Mouse (Mus musculus): ENCODE results near the gene Nr1i3. TPM values are rescaled to one million over a fixed set of nuclear protein-coding genes. Genes with fewer than 3 reads are reported as not detected.

The Nr1i3 gene
- total and polyA plus RNA-seq, 2 experiments from 2014 or later = 0.16 TPM; not detected in 1

- H3K4me1 ChIP-seq (ENCODE audit: insufficient read depth) = peaks cover 15% of the 10 kb centered on the region; the same call in 1 of the 2 replicates
- DNase-seq (no peak), ATAC-seq (no peak)
- no peaks in the 10 kb centered on the region for H3K9me3 ChIP-seq (ENCODE audit: low read length)
- H3K4me3 ChIP-seq (ENCODE audit: low read depth, low read length) = no peak overlapping the region
- no peak overlapping the region for H3K27ac ChIP-seq (ENCODE audit: low read depth, low read length)
- WGBS = 52% methylated on average over 17 of the region's 17 CpGs
- TF ChIP-seq CTCF (IDR thresholded peaks at IDR 0.05; ENCODE audit: low read depth) = no peak
- H3K27me3 ChIP-seq (ENCODE audit: insufficient read depth, low read length) = no peaks in the 10 kb centered on the region
- peak overlapping the region; percentile 53; the same call in 1 of the 2 replicates for H3K4me2 ChIP-seq (ENCODE audit: low read depth)
- no peak overlapping the region for H3K9ac ChIP-seq
- no peaks in the 10 kb centered on the region for H3K36me3 ChIP-seq (ENCODE audit: insufficient read depth)
Observed at GRCm38 (mm10) chr1:171252415-171252814, 38.6 kb downstream of the Nr1i3 start.

- 0 out of 2 replicates have a peak, but pooled peaks cover 6% of the 10 kb centered on the region for H3K36me3 ChIP-seq (ENCODE audit: insufficient read depth)
- no peak overlapping the region for H3K27ac ChIP-seq (ENCODE audit: low read depth, low read length)
- no peak for TF ChIP-seq CTCF (IDR thresholded peaks at IDR 0.05; ENCODE audit: low read depth)
- H3K4me1 ChIP-seq (ENCODE audit: insufficient read depth) = 0 out of 2 replicates have a peak, but pooled peaks cover 6% of the 10 kb centered on the region
- no peak overlapping the region for H3K4me2 ChIP-seq (ENCODE audit: low read depth)
- no peaks in the 10 kb centered on the region for H3K9me3 ChIP-seq (ENCODE audit: low read length)
- WGBS = 90% methylated on average over 24 of the region's 24 CpGs
- H3K4me3 ChIP-seq (ENCODE audit: low read depth, low read length) = no peak overlapping the region
- H3K9ac ChIP-seq = no peak overlapping the region
- ATAC-seq (no peak), DNase-seq (no peak)
- H3K27me3 ChIP-seq (ENCODE audit: insufficient read depth, low read length) = no peaks in the 10 kb centered on the region
Observed at GRCm38 (mm10) chr1:171256095-171256818, 42.5 kb downstream of the Nr1i3 start.

- Histone ChIP-seq H3K27ac (ENCODE audit: low read depth, low read length) (no peak overlapping the region), H3K4me3 (ENCODE audit: low read depth, low read length) (no peak overlapping the region), H3K4me2 (ENCODE audit: low read depth) (no peak overlapping the region), H3K9ac (no peak overlapping the region), H3K4me1 (ENCODE audit: insufficient read depth) (0 out of 2 replicates have a peak, but pooled peaks cover 6% of the 10 kb centered on the region), H3K36me3 (ENCODE audit: insufficient read depth) (0 out of 2 replicates have a peak, but pooled peaks cover 6% of the 10 kb centered on the region), H3K27me3 (ENCODE audit: insufficient read depth, low read length) (no peaks in the 10 kb centered on the region), H3K9me3 (ENCODE audit: low read length) (no peaks in the 10 kb centered on the region)
- ATAC-seq (peak; percentile 63), DNase-seq (peak; percentile 80)
- WGBS = 70% methylated on average over 15 of the region's 15 CpGs
- TF ChIP-seq CTCF (IDR thresholded peaks at IDR 0.05; ENCODE audit: low read depth) = peak; percentile 83
Observed at GRCm38 (mm10) chr1:171256937-171257548, 43.3 kb downstream of the Nr1i3 start.

GRCm38 (mm10) chr1:171257781-171258180, 44.0 kb downstream of the Nr1i3 start:
- no peak overlapping the region for H3K9ac ChIP-seq
- WGBS = 94% methylated on average over 9 of the region's 9 CpGs
- ATAC-seq (no peak), DNase-seq (no peak)
- H3K4me1 ChIP-seq (ENCODE audit: insufficient read depth) = 0 out of 2 replicates have a peak, but pooled peaks cover 5% of the 10 kb centered on the region
- H3K27me3 ChIP-seq (ENCODE audit: insufficient read depth, low read length) = no peaks in the 10 kb centered on the region
- H3K36me3 ChIP-seq (ENCODE audit: insufficient read depth) = 0 out of 2 replicates have a peak, but pooled peaks cover 6% of the 10 kb centered on the region
- no peaks in the 10 kb centered on the region for H3K9me3 ChIP-seq (ENCODE audit: low read length)
- H3K27ac ChIP-seq (ENCODE audit: low read depth, low read length) = no peak overlapping the region
- H3K4me3 ChIP-seq (ENCODE audit: low read depth, low read length) = no peak overlapping the region
- no peak overlapping the region for H3K4me2 ChIP-seq (ENCODE audit: low read depth)
- TF ChIP-seq CTCF (IDR thresholded peaks at IDR 0.05; ENCODE audit: low read depth) = no peak

GRCm38 (mm10) chr1:171258921-171259320, 45.2 kb downstream of the Nr1i3 start:
- H3K36me3 ChIP-seq (ENCODE audit: insufficient read depth) = 0 out of 2 replicates have a peak, but pooled peaks cover 6% of the 10 kb centered on the region
- 86% methylated on average over 17 of the region's 17 CpGs for WGBS
- DNase-seq (no peak), ATAC-seq (no peak)
- TF ChIP-seq CTCF (IDR thresholded peaks at IDR 0.05; ENCODE audit: low read depth) = no peak
- H3K4me1 ChIP-seq (ENCODE audit: insufficient read depth) = peaks cover 12% of the 10 kb centered on the region; the same call in 1 of the 2 replicates
- H3K27me3 ChIP-seq (ENCODE audit: insufficient read depth, low read length) = no peaks in the 10 kb centered on the region
- H3K4me2 ChIP-seq (ENCODE audit: low read depth) = no peak overlapping the region
- no peak overlapping the region for H3K4me3 ChIP-seq (ENCODE audit: low read depth, low read length)
- H3K27ac ChIP-seq (ENCODE audit: low read depth, low read length) = no peak overlapping the region
- H3K9me3 ChIP-seq (ENCODE audit: low read length) = no peaks in the 10 kb centered on the region
- H3K9ac ChIP-seq = no peak overlapping the region

GRCm38 (mm10) chr1:171260316-171260715, 46.5 kb downstream of the Nr1i3 start:
- ATAC-seq = no peak
- 84% methylated on average over 3 of the region's 3 CpGs for WGBS
- no peak overlapping the region for H3K4me3 ChIP-seq (ENCODE audit: low read depth, low read length)
- H3K9ac ChIP-seq = no peak overlapping the region
- 0 out of 2 replicates have a peak, but pooled peaks cover 6% of the 10 kb centered on the region for H3K36me3 ChIP-seq (ENCODE audit: insufficient read depth)
- H3K4me2 ChIP-seq (ENCODE audit: low read depth) = no peak overlapping the region
- DNase-seq = no peak
- no peaks in the 10 kb centered on the region for H3K9me3 ChIP-seq (ENCODE audit: low read length)
- TF ChIP-seq CTCF (IDR thresholded peaks at IDR 0.05; ENCODE audit: low read depth) = no peak
- H3K4me1 ChIP-seq (ENCODE audit: insufficient read depth) = peaks cover 12% of the 10 kb centered on the region; the same call in 1 of the 2 replicates
- no peaks in the 10 kb centered on the region for H3K27me3 ChIP-seq (ENCODE audit: insufficient read depth, low read length)
- H3K27ac ChIP-seq (ENCODE audit: low read depth, low read length) = no peak overlapping the region

Measured in forebrain, postnatal 0 days (tissue).